Mouse (Mus musculus) right cerebral cortex, postnatal 36 days (tissue): ENCODE measurements around the gene Art1.

Experiments
- DNase-seq, 2 experiments: peaks; one replicate each; pipeline ENCODE4 v3.0.0; 2022; ENCODE audit warnings: low spot score in 2 of 2, mixed read lengths in 1 of 2

Gene Art1

GRCm38 (mm10) chr7:102109171-102109570 lies 7.6 kb downstream of the Art1 start, which contains the start of gene Art5:
Gene Art5, minus strand, starts transcription at chr7:102109489.
- no peak for DNase-seq

GRCm38 (mm10) chr7:102109746-102110145 lies 8.2 kb downstream of the Art1 start:
- DNase-seq: no peak

DNA sequence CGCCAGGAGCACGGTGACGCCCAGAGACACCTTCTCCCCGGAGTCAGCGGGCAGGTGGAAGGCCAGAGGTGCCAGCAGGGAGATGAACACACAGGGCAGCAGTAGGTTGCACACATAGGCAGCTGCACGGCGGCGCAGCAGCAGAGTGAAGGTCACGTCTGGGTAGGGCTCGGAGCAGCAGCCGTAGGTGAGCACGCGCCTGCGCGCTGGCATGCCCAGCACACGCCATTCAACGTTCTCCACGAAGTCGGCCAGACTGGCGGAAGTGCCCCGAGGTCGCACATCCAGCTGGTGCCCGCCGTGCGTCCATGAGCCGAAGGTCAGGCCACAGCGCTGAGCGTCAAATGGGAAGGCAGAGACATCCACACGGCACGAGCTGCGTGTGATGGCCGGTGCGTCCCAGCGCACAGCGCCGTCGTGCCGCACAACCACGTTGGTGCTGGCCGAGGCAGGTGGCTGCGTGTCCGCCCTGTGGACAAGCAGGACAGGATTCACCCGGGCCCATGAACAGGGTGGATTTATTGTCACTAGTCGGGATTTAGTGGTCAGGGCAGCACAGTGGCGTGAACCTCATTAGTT lies 11.7 kb downstream of the Art1 start:
- DNase-seq: no peak

GRCm38 (mm10) chr7:102116579-102117331 lies 15.2 kb downstream of the Art1 start, which contains the start of gene Chrna10:
Gene Chrna10, minus strand, starts transcription at chr7:102116828.
- DNase-seq: no peak

DNA sequence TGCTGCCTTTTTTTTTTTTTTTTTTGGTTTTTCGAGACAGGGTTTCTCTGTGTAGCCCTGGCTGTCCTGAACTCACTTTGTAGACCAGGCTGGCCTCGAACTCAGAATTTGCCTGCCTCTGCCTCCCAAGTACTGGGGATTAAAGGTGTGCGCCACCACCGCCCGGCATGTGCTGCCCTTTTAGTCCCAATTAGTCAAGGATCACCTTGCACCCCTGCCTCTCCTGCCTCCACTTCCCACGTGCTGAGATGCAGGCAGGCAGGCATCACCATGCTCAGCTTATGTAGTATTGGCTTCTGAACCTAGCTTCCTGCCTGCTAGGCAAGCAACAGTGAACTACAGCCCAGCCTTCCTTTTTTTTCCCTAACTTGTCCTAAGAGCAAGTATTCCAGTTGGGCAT lies 15.8 kb downstream of the Art1 start:
- DNase-seq: no peak

DNA sequence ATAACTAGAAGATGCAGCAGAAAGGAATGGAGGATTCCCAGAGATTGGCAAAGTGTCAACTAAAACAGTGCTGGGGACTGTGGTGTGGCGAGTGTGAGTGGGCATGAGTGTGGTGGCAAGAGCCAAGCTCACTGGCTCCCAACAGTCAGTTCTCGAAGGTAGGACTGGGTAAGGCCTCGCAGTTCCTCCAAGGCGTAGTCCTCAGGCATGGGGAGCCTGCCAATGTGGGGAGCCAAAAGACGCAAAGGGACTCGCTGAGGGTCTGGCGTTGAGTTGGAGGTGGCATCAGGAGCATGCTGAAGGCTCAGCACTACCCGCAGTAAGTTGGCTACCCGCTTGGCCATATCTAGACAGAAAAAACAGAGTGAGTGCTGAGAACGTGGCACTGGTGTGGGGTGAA lies 18.8 kb downstream of the Art1 start:
- DNase-seq: no peak

DNA sequence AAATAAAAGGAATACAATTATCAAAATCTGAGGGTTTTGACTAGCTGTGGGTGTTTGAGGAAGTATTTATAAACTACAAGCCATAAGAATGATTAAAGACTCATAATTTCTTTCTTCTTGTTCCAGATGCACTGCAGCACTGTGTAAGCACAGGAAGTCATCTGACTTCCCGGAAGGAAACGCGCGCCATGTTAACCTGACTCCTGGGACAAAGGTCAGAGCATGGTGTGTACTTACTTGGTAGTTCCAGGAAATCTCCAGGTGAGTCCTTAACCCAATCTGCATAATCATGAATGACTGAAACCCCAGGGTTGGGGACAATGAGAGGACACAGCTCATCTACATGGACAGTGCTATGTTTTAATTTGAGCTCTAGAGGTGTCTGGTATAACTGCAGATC lies 30.9 kb downstream of the Art1 start:
- DNase-seq: no peak

- DNase-seq: no peak
Observed at GRCm38 (mm10) chr7:102137464-102137863, 35.9 kb downstream of the Art1 start.

GRCm38 (mm10) chr7:102137898-102138297 lies 36.4 kb downstream of the Art1 start:
- DNase-seq: no peak

- no peak for DNase-seq
Observed at GRCm38 (mm10) chr7:102153691-102154090, 52.1 kb downstream of the Art1 start.
